Mouse (Mus musculus) spleen, adult 2 months (tissue): ENCODE results near the gene Sclt1. TPM values are rescaled to one million over a fixed set of nuclear protein-coding genes. Genes with fewer than 3 reads are reported as not detected.
A peak's percentile ranks its signal among the peaks of the same experiment; 100 is the strongest.

ENCODE experiments used
- DNase-seq, 2 experiments: peaks; one replicate each; pipeline versions ENCODE4 v3.0.0 to v3.0.0-alpha.2; 2012 to 2021; ENCODE audit warnings: low spot score in 2 of 2, low read depth in 1 of 2
- H3K27ac ChIP-seq: fragments of 200-500 bp; 2 replicates; pipeline ENCODE4 v1.5.1; 2012; ENCODE audit warnings: low read length, inconsistent platforms; ENCODE audit not compliant: insufficient read depth
- H3K27me3 ChIP-seq: fragments of 200-500 bp; 2 replicates; pipeline ENCODE4 v1.6.1; 2012; ENCODE audit warnings: mild to moderate bottlenecking, moderate library complexity, low read length, inconsistent platforms; ENCODE audit not compliant: control insufficient read depth, insufficient read depth
- H3K36me3 ChIP-seq: fragments of 200-500 bp; 2 replicates; pipeline ENCODE4 v1.6.1; 2012; ENCODE audit warnings: mild to moderate bottlenecking, low read length, inconsistent platforms; ENCODE audit not compliant: control insufficient read depth, insufficient read depth
- H3K4me1 ChIP-seq: fragments of 200-500 bp; 2 replicates; pipeline ENCODE4 v1.6.1; 2011; ENCODE audit warnings: inconsistent platforms; ENCODE audit not compliant: control insufficient read depth, insufficient read depth, insufficient read length
- H3K4me3 ChIP-seq: fragments of 200-500 bp; 2 replicates; pipeline ENCODE4 v1.5.1; 2011; ENCODE audit warnings: mild to moderate bottlenecking, inconsistent platforms; ENCODE audit not compliant: insufficient read depth, insufficient read length; ENCODE audit errors: extremely low read depth
- CTCF ChIP-seq: fragments of 200-500 bp; IDR thresholded peaks from 2 replicates; pipeline ENCODE4 v1.5.1; 2011; ENCODE audit warnings: mild to moderate bottlenecking, inconsistent platforms; ENCODE audit not compliant: insufficient read depth, insufficient read length, insufficient replicate concordance; ENCODE audit errors: extremely low read depth
- POLR2A ChIP-seq: fragments of 200-500 bp; IDR thresholded peaks from 2 replicates; pipeline ENCODE4 v1.6.1; 2011; ENCODE audit warnings: low read depth, low read length, inconsistent platforms
- WGBS: fragments of 180-500 bp; shearing (Covaris S2); methylation state at CpG from one replicate; pipeline ENCODE4 v1.1.7; 2018; 5-methylcytosine and 5-hydroxymethylcytosine counted together
- polyA plus RNA-seq: library from polyadenylated mRNA; depleted of rRNA; stranded (reverse); fragments of >200 nt; gene quantifications from 2 replicates; pipeline ENCODE4 v1.2.3, GENCODE M21; 2012

The Sclt1 gene
- polyA plus RNA-seq, 1 experiment: 4.0 TPM

GRCm38 (mm10) chr3:41589246-41589914, 152.9 kb downstream of the Sclt1 start:
- DNase-seq: no peak
- H3K4me3 ChIP-seq: no peak overlapping the region
- H3K4me1 ChIP-seq: no peaks in the 10 kb centered on the region
- no peaks in the 10 kb centered on the region for H3K27me3 ChIP-seq
- H3K36me3 ChIP-seq: peaks cover 20% of the 10 kb centered on the region
- no peak for TF ChIP-seq POLR2A
- TF ChIP-seq CTCF: no peak
- H3K27ac ChIP-seq: no peak overlapping the region
- 92% methylated on average over 19 of the region's 19 CpGs for WGBS

GRCm38 (mm10) chr3:41588495-41588894, 153.8 kb downstream of the Sclt1 start:
- Histone ChIP-seq H3K4me1 (no peaks in the 10 kb centered on the region), H3K36me3 (peaks cover 12% of the 10 kb centered on the region), H3K27ac (no peak overlapping the region), H3K4me3 (no peak overlapping the region), H3K27me3 (no peaks in the 10 kb centered on the region)
- no peak for DNase-seq
- WGBS: 93% methylated on average over 8 of the region's 8 CpGs
- TF ChIP-seq POLR2A (no peak), CTCF (no peak)

- TF ChIP-seq POLR2A (no peak), CTCF (no peak)
- no peak overlapping the region for H3K4me3 ChIP-seq
- DNase-seq: peak in 1 of 2 experiments; percentile 30
- H3K36me3 ChIP-seq: peaks cover 12% of the 10 kb centered on the region
- WGBS: 39% methylated on average over 6 of the region's 6 CpGs
- H3K27ac ChIP-seq: no peak overlapping the region
- H3K4me1 ChIP-seq: no peaks in the 10 kb centered on the region
- H3K27me3 ChIP-seq: no peaks in the 10 kb centered on the region
Observed at GRCm38 (mm10) chr3:41587588-41587987, 154.7 kb downstream of the Sclt1 start.

- H3K36me3 ChIP-seq: peaks cover 10% of the 10 kb centered on the region
- H3K4me1 ChIP-seq: no peaks in the 10 kb centered on the region
- no peak for TF ChIP-seq POLR2A
- no peak for TF ChIP-seq CTCF
- no peak overlapping the region for H3K27ac ChIP-seq
- H3K4me3 ChIP-seq: no peak overlapping the region
- DNase-seq: no peak
- no peaks in the 10 kb centered on the region for H3K27me3 ChIP-seq
- 39% methylated on average over 7 of the region's 7 CpGs for WGBS
Observed at GRCm38 (mm10) chr3:41586917-41587316, 155.4 kb downstream of the Sclt1 start.

GRCm38 (mm10) chr3:41586330-41586729, 156.0 kb downstream of the Sclt1 start:
- Histone ChIP-seq H3K27me3 (no peaks in the 10 kb centered on the region), H3K27ac (no peak overlapping the region), H3K4me3 (no peak overlapping the region), H3K4me1 (no peaks in the 10 kb centered on the region), H3K36me3 (peaks cover 5% of the 10 kb centered on the region; the same call in 1 of the 2 replicates)
- TF ChIP-seq CTCF: no peak
- TF ChIP-seq POLR2A: no peak
- no peak for DNase-seq
- WGBS: 91% methylated on average over 6 of the region's 6 CpGs

GRCm38 (mm10) chr3:41585548-41585947, 156.8 kb downstream of the Sclt1 start:
- TF ChIP-seq POLR2A (no peak), CTCF (no peak)
- Histone ChIP-seq H3K4me1 (peaks cover under 1% of the 10 kb centered on the region; the same call in 1 of the 2 replicates), H3K4me3 (no peak overlapping the region)

GRCm38 (mm10) chr3:41583621-41584020, 158.7 kb downstream of the Sclt1 start:
- WGBS: 89% methylated on average over 4 of the region's 4 CpGs
- Histone ChIP-seq H3K27ac (no peak overlapping the region), H3K4me1 (peaks cover 17% of the 10 kb centered on the region; the same call in 1 of the 2 replicates)

More at GRCm38 (mm10) chr3:41585548-41585947, 156.8 kb downstream of the Sclt1 start:
- H3K27ac ChIP-seq: no peak overlapping the region
- H3K36me3 ChIP-seq: peaks cover 4% of the 10 kb centered on the region; the same call in 1 of the 2 replicates
- no peak for DNase-seq
- H3K27me3 ChIP-seq: no peaks in the 10 kb centered on the region
- 91% methylated on average over 5 of the region's 5 CpGs for WGBS

More at GRCm38 (mm10) chr3:41583621-41584020, 158.7 kb downstream of the Sclt1 start:
- Histone ChIP-seq H3K36me3 (no peaks in the 10 kb centered on the region), H3K27me3 (no peaks in the 10 kb centered on the region), H3K4me3 (no peak overlapping the region)
- DNase-seq: no peak
- TF ChIP-seq POLR2A (no peak), CTCF (no peak)
